Comparison of ENCODE assay signal across 8 mouse cellular contexts in genomic region chr11:52396597-52397188, GRCm38 (mm10). TPM values are rescaled to one million over a fixed set of nuclear protein-coding genes. Genes with fewer than 3 reads are reported as not detected.
A peak's percentile ranks its signal among the peaks of the same experiment; 100 is the strongest.
DNase-seq lines count a peak whose midpoint lies in the region; ATAC-seq lines count a peak whose summit lies in the region.

No protein-coding gene starts in this region.

- no peaks in the 10 kb centered on the region; the same call in 1 of the 2 replicates for H3K9me3 ChIP-seq in forebrain, embryonic 14.5 days (replicated peaks; ENCODE audit: control insufficient read depth, low read length)
- no peaks in the 10 kb centered on the region for H3K9me3 ChIP-seq in liver, embryonic 13.5 days (replicated peaks)
- H3K9me3 ChIP-seq in neural tube, embryonic 14.5 days (ENCODE audit: control insufficient read depth, low read length): no peaks in the 10 kb centered on the region

- 1% methylated on average over 33 of the region's 33 CpGs for whole genome bisulfite sequencing in forebrain, embryonic 14.5 days
- under 1% methylated on average over 33 of the region's 33 CpGs for WGBS in liver, embryonic 13.5 days (ENCODE audit: insufficient replicate concordance)
- 2% methylated on average over 33 of the region's 33 CpGs for WGBS in neural tube, embryonic 14.5 days

- peak overlapping the region; percentile 93 for H3K27ac ChIP-seq in forebrain, embryonic 14.5 days (ENCODE audit: low read depth, low read length)
- peak overlapping the region; percentile 88 for H3K27ac ChIP-seq in liver, embryonic 13.5 days
- peak overlapping the region; percentile 90 for H3K27ac ChIP-seq in neural tube, embryonic 14.5 days (ENCODE audit: low read depth, low read length)

- H3K27me3 ChIP-seq in forebrain, embryonic 14.5 days (replicated peaks; ENCODE audit: control insufficient read depth, insufficient read depth, low read length): no peaks in the 10 kb centered on the region
- H3K27me3 ChIP-seq in liver, embryonic 13.5 days: no peaks in the 10 kb centered on the region
- H3K27me3 ChIP-seq in neural tube, embryonic 14.5 days (ENCODE audit: control insufficient read depth, insufficient read depth, low read length): no peaks in the 10 kb centered on the region

- peak overlapping the region; percentile 95 for H3K9ac ChIP-seq in forebrain, embryonic 14.5 days (ENCODE audit: low read length)
- H3K9ac ChIP-seq in liver, embryonic 13.5 days: peak overlapping the region; percentile 92
- peak overlapping the region; percentile 95 for H3K9ac ChIP-seq in neural tube, embryonic 14.5 days (replicated peaks; ENCODE audit: low read depth, low read length)

- H3K4me2 ChIP-seq in forebrain, embryonic 14.5 days (ENCODE audit: low read length): peak overlapping the region; percentile 62
- peak overlapping the region; percentile 77 for H3K4me2 ChIP-seq in liver, embryonic 13.5 days
- H3K4me2 ChIP-seq in neural tube, embryonic 14.5 days (ENCODE audit: low read depth, low read length): peak overlapping the region; percentile 54

- peak; percentile 85 for ATAC-seq in forebrain, embryonic 14.5 days
- peak; percentile 75 for ATAC-seq in liver, embryonic 13.5 days (ENCODE audit: low read depth)
- ATAC-seq in neural tube, embryonic 14.5 days (ENCODE audit: low read depth): peak; percentile 83

- peaks cover 2% of the 10 kb centered on the region; the same call in 1 of the 2 replicates for H3K4me1 ChIP-seq in forebrain, embryonic 14.5 days (ENCODE audit: control insufficient read depth, insufficient read depth, low read length)
- H3K4me1 ChIP-seq in liver, embryonic 13.5 days (replicated peaks): peaks cover 50% of the 10 kb centered on the region
- 0 out of 2 replicates have a peak, but pooled peaks cover 2% of the 10 kb centered on the region for H3K4me1 ChIP-seq in neural tube, embryonic 14.5 days (ENCODE audit: control insufficient read depth, insufficient read depth, low read length)

- peak overlapping the region; percentile 92 for H3K4me3 ChIP-seq in forebrain, embryonic 14.5 days (ENCODE audit: low read depth, low read length)
- H3K4me3 ChIP-seq in liver, embryonic 13.5 days (replicated peaks): peak overlapping the region; percentile 75
- H3K4me3 ChIP-seq in neural tube, embryonic 14.5 days (ENCODE audit: low read depth, low read length): peak overlapping the region; percentile 92

- DNase-seq in kidney, postnatal 25 days: peak; percentile 28 to 66
- no peak for DNase-seq in kidney, postnatal 14 days
- DNase-seq in adipocyte (ENCODE audit: low spot score): peak; percentile 40
- peak; percentile 53 for DNase-seq in forebrain, embryonic 14.5 days (ENCODE audit: low spot score)
- DNase-seq in liver, embryonic 13.5 days: no peak
- no peak for DNase-seq in adrenal gland, postnatal 25 days
- no peak for DNase-seq in urinary bladder, postnatal 10 days (ENCODE audit: low spot score)

- 0 out of 2 replicates have a peak, but pooled peaks cover 3% of the 10 kb centered on the region for H3K36me3 ChIP-seq in forebrain, embryonic 14.5 days (ENCODE audit: control insufficient read depth, insufficient read depth, low read length)
- H3K36me3 ChIP-seq in liver, embryonic 13.5 days: peaks cover 10% of the 10 kb centered on the region; the same call in 1 of the 2 replicates
- H3K36me3 ChIP-seq in neural tube, embryonic 14.5 days (ENCODE audit: control insufficient read depth, insufficient read depth, low read length): no peaks in the 10 kb centered on the region

RNA-seq across cellular contexts. Expression of gene 9530068E07Rik, which starts 0.5 kb away (rescaled TPM):
- 124 and 125 TPM in 2 replicates for polyA plus RNA-seq in forebrain, embryonic 14.5 days (2014; fragmentation: Nextera tagmentation; extraction: Ambion mirVana)
- 53.6 and 69.1 TPM in 2 replicates for polyA plus RNA-seq in liver, embryonic 13.5 days (2015; fragmentation: Nextera tagmentation; extraction: Ambion mirVana)
- 122 and 143 TPM in 2 replicates for polyA plus RNA-seq in neural tube, embryonic 14.5 days (2014; fragmentation: Nextera tagmentation; extraction: Ambion mirVana)
- 157 and 166 TPM in 2 replicates for total RNA-seq in adrenal gland, postnatal 25 days (2021)

RNA-seq across cellular contexts. Expression of gene Vdac1, which starts 36.0 kb away (rescaled TPM):
- polyA plus RNA-seq in forebrain, embryonic 14.5 days (2014; fragmentation: Nextera tagmentation; extraction: Ambion mirVana): 250 and 280 TPM in 2 replicates
- 153 and 175 TPM in 2 replicates for polyA plus RNA-seq in liver, embryonic 13.5 days (2015; fragmentation: Nextera tagmentation; extraction: Ambion mirVana)
- polyA plus RNA-seq in neural tube, embryonic 14.5 days (2014; fragmentation: Nextera tagmentation; extraction: Ambion mirVana): 282 and 283 TPM in 2 replicates
- total RNA-seq in adrenal gland, postnatal 25 days (2021): 410 and 432 TPM in 2 replicates

Comparison
In these comparisons a context has a peak if more than half of its experiments do, and no peak if none do; other contexts are left out.
1. DNase-seq: peak in kidney, postnatal 25 days (2 of 2), adipocyte (single experiment) and forebrain, embryonic 14.5 days (single experiment); none in kidney, postnatal 14 days (single experiment), liver, embryonic 13.5 days (single experiment), adrenal gland, postnatal 25 days (single experiment) and urinary bladder, postnatal 10 days (single experiment).
2. Peak in every context shown above with its lines, with median percentiles within 50 percentile points of each other: ATAC-seq, H3K27ac ChIP-seq, H3K4me2 ChIP-seq, H3K4me3 ChIP-seq and H3K9ac ChIP-seq.